Mouse (Mus musculus): Measurements from ENCODE around the gene Gpr68. TPM values are rescaled to one million over a fixed set of nuclear protein-coding genes. Genes with fewer than 3 reads are reported as not detected.

The Gpr68 gene
- polyA plus RNA-seq, 1 experiment: 24.2 TPM

DNA sequence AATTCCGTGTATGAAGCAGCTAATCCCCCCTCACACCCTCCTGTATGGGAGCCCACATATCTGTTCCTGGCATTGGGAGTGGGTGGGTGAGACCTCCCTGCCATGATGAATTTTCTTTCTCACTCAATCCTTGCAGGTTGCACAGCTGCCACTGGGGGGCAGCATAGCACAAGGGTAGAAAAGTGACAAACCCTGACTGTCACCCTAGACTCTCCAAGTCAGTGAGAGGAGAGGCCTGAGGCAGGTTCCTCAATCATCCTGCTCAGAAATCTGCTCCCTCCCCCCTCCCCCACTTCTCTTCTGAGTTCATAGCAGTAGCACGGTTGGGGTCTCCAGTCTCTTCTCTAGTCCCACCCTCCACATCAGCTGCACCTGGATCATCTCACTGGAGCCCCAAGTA is 28.1 kb upstream of the Gpr68 start:
- WGBS: 15% methylated on average over 2 of the region's 2 CpGs

DNA sequence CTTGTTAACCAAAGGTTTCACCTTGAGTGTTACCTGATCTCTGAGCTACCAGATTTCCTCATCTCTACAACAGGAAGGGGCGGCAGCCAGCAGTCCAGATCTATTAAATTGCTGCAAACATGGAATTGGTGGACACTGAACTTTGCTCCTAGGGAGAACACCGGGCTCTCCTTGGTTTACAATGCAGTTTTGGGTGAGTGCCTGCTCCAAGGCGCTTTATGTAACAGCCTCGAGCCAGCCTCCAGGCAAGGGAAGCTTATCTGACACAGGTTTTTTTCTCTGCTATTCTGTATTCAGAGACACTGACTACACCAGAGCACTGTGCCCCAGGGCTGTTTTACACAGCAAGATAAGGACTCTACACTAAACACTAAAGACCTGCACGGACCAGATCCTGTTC is 26.8 kb upstream of the Gpr68 start:
- DNase-seq: no peak
- WGBS: 88% methylated on average over 5 of the region's 5 CpGs
- no peak overlapping the region for H3K4me3 ChIP-seq (replicated peaks; ENCODE audit: insufficient read depth, low read depth, low read length)
- TF ChIP-seq CTCF (IDR thresholded peaks at IDR 0.05; ENCODE audit: borderline replicate concordance, insufficient read depth, low read depth, low read length): no peak
- no peak for TF ChIP-seq POLR2A (IDR thresholded peaks at IDR 0.05; ENCODE audit: borderline replicate concordance, insufficient read depth, low read length)
- no peaks in the 10 kb centered on the region for H3K27me3 ChIP-seq (ENCODE audit: control insufficient read depth, insufficient read depth, low read length)
- no peaks in the 10 kb centered on the region for H3K4me1 ChIP-seq (ENCODE audit: control insufficient read depth, insufficient read depth, low read length)
- H3K27ac ChIP-seq (ENCODE audit: insufficient read depth, low read length): no peak overlapping the region

More for the DNA sequence above, 28.1 kb upstream of the Gpr68 start:
- Histone ChIP-seq H3K27me3 (ENCODE audit: control insufficient read depth, insufficient read depth, low read length) (no peaks in the 10 kb centered on the region), H3K4me1 (ENCODE audit: control insufficient read depth, insufficient read depth, low read length) (no peaks in the 10 kb centered on the region), H3K4me3 (replicated peaks; ENCODE audit: insufficient read depth, low read depth, low read length) (no peak overlapping the region), H3K27ac (ENCODE audit: insufficient read depth, low read length) (no peak overlapping the region)
- DNase-seq: peak; percentile 62 to 80
- TF ChIP-seq POLR2A (IDR thresholded peaks at IDR 0.05; ENCODE audit: borderline replicate concordance, insufficient read depth, low read length): no peak
- peak; percentile 96 for TF ChIP-seq CTCF (IDR thresholded peaks at IDR 0.05; ENCODE audit: borderline replicate concordance, insufficient read depth, low read depth, low read length)

DNA sequence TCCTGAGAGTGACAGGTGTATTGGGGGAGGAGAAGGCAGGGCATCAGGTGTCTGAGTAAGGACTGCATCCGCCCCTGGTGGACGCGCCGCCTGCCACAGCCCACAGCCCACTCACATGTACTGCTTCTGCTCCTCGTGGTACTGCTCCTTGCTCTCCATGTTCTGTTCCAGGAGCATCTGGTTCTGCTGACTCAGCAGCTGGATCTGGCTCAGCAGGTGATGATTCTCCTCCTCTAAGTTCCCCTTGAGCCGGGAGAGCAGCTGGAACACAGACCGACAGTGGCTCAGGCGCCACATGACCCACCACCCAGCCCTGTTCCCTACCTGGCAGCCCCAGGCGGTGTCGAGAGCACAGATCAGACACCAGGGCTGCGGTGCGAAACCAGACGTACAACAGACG is 23.7 kb upstream of the Gpr68 start:
- H3K27me3 ChIP-seq (ENCODE audit: control insufficient read depth, insufficient read depth, low read length): no peaks in the 10 kb centered on the region
- no peaks in the 10 kb centered on the region for H3K4me1 ChIP-seq (ENCODE audit: control insufficient read depth, insufficient read depth, low read length)
- no peak overlapping the region for H3K27ac ChIP-seq (ENCODE audit: insufficient read depth, low read length)
- WGBS: 92% methylated on average over 14 of the region's 14 CpGs
- no peak for DNase-seq
- TF ChIP-seq POLR2A (IDR thresholded peaks at IDR 0.05; ENCODE audit: borderline replicate concordance, insufficient read depth, low read length): no peak
- no peak for TF ChIP-seq CTCF (IDR thresholded peaks at IDR 0.05; ENCODE audit: borderline replicate concordance, insufficient read depth, low read depth, low read length)
- H3K4me3 ChIP-seq (replicated peaks; ENCODE audit: insufficient read depth, low read depth, low read length): no peak overlapping the region

DNA sequence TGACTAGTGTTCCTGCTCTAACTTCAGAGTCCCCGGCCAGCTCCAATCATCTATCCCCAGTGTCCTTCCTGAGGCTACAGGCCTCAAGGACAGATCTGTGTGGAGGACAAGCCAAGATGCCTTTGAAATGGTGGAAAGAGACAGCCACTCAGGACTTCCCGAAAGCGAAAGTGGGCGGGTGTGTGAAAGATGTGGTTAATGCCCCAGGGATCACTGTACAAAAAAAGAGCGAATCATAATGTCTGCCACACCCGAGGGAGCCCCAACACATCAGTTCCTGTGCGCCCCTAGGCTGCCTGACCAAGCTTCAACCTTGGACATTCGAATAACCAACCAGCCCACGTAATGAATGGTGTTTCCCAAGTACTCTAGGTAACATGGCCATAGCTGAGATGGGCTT is 20.3 kb upstream of the Gpr68 start:
- no peak overlapping the region for H3K4me3 ChIP-seq (replicated peaks; ENCODE audit: insufficient read depth, low read depth, low read length)
- 94% methylated on average over 9 of the region's 9 CpGs for WGBS
- no peaks in the 10 kb centered on the region for H3K27me3 ChIP-seq (ENCODE audit: control insufficient read depth, insufficient read depth, low read length)
- no peak overlapping the region for H3K27ac ChIP-seq (ENCODE audit: insufficient read depth, low read length)
- DNase-seq: no peak
- peaks cover 7% of the 10 kb centered on the region for H3K4me1 ChIP-seq (ENCODE audit: control insufficient read depth, insufficient read depth, low read length)
- TF ChIP-seq POLR2A (IDR thresholded peaks at IDR 0.05; ENCODE audit: borderline replicate concordance, insufficient read depth, low read length) (no peak), CTCF (IDR thresholded peaks at IDR 0.05; ENCODE audit: borderline replicate concordance, insufficient read depth, low read depth, low read length) (no peak)

DNA sequence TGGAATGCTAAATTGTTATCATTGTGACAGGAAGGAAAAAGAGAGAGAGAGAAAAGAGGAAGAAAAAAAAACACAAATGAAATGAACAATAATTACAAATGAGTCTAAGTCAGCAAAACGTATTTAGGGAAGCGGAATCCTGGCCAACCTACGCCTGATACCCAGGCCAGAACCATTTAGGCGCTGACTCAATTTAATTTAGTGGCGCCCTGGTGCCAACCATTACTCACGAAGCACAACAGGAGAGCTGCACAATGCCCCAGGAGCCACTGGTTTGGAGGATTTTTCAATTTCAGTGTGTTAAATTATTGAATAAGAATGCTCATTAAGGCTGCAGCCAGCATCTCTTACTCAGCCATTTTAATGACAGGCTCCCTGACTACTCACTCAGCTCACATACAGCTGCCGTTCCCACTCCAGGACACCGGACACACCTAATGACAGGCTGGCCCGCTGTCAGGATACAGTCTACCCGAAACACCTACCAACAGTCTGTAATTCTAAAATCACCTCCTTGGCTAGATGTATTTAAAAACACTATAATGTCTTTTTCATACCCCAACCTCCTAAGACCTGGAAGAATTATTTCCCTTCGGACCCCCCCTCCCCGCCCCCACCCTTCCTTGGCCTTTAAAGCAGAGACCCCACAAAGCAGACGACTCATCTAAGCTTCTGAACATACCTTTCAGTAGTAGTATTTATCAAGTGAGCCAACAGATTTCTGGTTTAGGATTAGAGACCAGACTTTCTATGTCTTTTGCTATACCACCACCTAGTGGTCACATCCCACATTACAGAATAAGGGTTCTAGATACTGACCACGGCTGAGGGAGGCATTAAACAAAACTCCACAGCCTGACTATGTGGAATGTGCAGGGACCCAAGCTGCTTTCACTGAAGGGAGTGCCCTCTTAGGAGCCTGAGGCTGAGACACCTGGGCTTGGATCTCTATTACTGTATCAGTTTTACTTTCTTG is 17.9 kb upstream of the Gpr68 start:
- Histone ChIP-seq H3K4me3 (replicated peaks; ENCODE audit: insufficient read depth, low read depth, low read length) (no peak overlapping the region), H3K27me3 (ENCODE audit: control insufficient read depth, insufficient read depth, low read length) (no peaks in the 10 kb centered on the region), H3K4me1 (ENCODE audit: control insufficient read depth, insufficient read depth, low read length) (peaks cover 14% of the 10 kb centered on the region), H3K27ac (ENCODE audit: insufficient read depth, low read length) (no peak overlapping the region)
- DNase-seq: peak; percentile 50 to 78
- WGBS: 27% methylated on average over 14 of the region's 14 CpGs
- TF ChIP-seq CTCF (IDR thresholded peaks at IDR 0.05; ENCODE audit: borderline replicate concordance, insufficient read depth, low read depth, low read length): peak; percentile 53; the same call in 1 of the 2 replicates
- no peak for TF ChIP-seq POLR2A (IDR thresholded peaks at IDR 0.05; ENCODE audit: borderline replicate concordance, insufficient read depth, low read length)

DNA sequence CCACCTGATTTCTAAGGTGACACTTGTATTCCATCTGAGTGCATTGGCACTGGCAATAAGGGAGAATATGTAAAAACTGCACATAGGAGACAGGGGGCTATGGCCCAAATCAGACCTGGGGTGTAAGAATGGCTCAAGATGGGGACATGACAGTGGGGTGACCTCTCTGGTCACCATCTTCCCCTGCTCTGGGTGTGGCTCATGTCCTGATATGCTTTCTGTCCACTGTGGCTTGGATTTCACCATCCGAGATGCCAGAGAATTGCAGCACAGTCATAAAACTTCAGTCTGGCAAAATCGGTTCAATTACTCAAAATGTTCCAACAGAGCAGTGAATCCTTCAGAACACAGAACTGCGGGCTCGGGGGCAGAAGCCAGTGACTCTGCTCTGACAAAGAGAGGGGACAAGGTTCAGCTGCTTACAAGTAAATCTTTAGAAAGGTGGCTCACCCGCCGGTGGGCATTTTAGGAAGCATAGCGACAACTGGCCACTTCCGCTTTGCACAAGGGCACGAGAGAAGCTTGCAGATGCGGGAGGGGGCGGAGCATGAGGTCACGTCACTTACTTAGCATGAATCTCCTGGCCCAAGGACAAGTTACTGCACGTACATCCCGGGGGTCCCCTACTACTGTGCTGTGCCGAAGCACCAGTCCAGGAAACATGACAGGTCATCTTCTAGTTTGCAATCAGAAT is 16.8 kb upstream of the Gpr68 start:
- H3K27me3 ChIP-seq (ENCODE audit: control insufficient read depth, insufficient read depth, low read length): no peaks in the 10 kb centered on the region
- H3K27ac ChIP-seq (ENCODE audit: insufficient read depth, low read length): no peak overlapping the region
- TF ChIP-seq POLR2A (IDR thresholded peaks at IDR 0.05; ENCODE audit: borderline replicate concordance, insufficient read depth, low read length) (no peak), CTCF (IDR thresholded peaks at IDR 0.05; ENCODE audit: borderline replicate concordance, insufficient read depth, low read depth, low read length) (no peak)
- peaks cover 14% of the 10 kb centered on the region for H3K4me1 ChIP-seq (ENCODE audit: control insufficient read depth, insufficient read depth, low read length)
- WGBS: 90% methylated on average over 15 of the region's 15 CpGs
- no peak overlapping the region for H3K4me3 ChIP-seq (replicated peaks; ENCODE audit: insufficient read depth, low read depth, low read length)
- DNase-seq: no peak

DNA sequence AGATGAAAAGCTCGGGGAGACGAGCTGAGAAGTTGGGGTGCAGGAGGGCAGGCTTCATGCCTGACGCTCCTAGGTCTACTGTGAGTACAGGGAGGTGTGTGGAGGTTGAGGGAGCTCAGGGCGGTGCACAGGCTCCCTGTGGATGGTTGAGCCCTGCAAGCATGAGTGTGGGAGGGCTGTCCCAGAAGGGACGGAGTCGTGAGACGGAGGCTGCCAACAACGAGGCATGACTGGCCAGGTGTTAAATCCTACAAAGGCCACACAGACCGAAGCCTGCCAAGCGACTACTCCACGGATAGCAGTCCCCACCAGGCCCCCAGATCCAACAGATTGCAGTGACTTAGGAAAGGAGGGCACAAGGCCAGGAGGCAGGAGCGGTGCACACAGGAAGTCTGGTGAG is 2.7 kb upstream of the Gpr68 start:
- 19% methylated on average over 12 of the region's 12 CpGs for WGBS
- peaks cover 33% of the 10 kb centered on the region for H3K4me1 ChIP-seq (ENCODE audit: control insufficient read depth, insufficient read depth, low read length)
- DNase-seq: peak; percentile 80 to 87
- H3K27ac ChIP-seq (ENCODE audit: insufficient read depth, low read length): peak overlapping the region; percentile 6
- no peak overlapping the region for H3K4me3 ChIP-seq (replicated peaks; ENCODE audit: insufficient read depth, low read depth, low read length)
- TF ChIP-seq CTCF (IDR thresholded peaks at IDR 0.05; ENCODE audit: borderline replicate concordance, insufficient read depth, low read depth, low read length) (no peak), POLR2A (IDR thresholded peaks at IDR 0.05; ENCODE audit: borderline replicate concordance, insufficient read depth, low read length) (no peak)
- no peaks in the 10 kb centered on the region for H3K27me3 ChIP-seq (ENCODE audit: control insufficient read depth, insufficient read depth, low read length)

All from cerebellum, adult 2 months (tissue).